Mouse (Mus musculus) heart, adult 11 months (tissue): ENCODE results near the gene Apobec4.
"Not testable (repeated sequence)": the region's sequence is repeated elsewhere in the genome, so short reads cannot be mapped to it uniquely, and the experiment has no call there.

ENCODE experiments used
- DNase-seq: peaks from one replicate; pipeline ENCODE4 v3.0.0; 2022

Gene Apobec4

DNA sequence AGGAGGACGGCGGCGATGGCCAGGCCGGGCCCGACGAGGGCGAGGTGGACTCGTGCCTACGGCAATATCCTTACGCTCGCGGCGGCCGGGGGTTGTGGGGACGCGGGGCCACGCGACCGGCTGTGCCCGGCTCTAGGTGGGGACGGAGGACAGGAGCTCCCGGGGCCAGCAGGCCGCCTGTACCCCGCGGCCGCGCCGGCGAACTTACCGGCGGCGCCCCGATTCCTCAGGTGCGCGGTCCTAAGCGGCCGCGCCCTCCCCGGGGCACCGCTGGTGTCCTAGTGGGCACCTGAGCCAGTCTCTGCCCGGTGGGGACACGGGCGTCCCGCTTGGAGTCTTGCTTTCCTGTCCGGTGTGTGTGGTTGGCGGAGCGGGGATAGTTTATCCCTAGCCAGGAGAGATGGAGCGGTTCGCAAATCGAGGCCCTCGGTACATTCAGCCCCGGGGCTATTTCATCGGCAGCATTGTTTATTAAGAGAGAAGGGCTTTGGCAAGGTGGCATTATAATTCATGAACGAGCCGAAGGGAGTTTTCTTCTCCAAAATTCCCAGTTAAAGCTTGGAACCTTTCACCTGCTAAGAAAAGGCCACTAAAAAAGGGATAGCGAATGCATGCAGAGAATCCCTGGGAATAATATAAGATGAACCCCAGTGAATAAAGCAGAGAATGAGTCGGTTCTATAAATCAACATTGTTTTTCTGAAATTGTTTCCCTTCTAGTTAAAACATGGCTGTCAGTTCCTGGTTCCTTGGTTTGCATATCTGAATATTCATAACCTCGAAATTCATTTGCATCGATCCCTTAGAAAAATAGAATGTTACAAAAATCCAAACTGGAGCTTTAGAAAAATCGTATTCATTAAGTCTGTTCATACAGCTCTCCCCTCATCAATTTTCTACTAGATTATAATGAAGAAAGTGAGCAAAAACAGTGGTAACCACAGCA, 16.7 kb downstream of the Apobec4 start:
- no peak for DNase-seq

DNA sequence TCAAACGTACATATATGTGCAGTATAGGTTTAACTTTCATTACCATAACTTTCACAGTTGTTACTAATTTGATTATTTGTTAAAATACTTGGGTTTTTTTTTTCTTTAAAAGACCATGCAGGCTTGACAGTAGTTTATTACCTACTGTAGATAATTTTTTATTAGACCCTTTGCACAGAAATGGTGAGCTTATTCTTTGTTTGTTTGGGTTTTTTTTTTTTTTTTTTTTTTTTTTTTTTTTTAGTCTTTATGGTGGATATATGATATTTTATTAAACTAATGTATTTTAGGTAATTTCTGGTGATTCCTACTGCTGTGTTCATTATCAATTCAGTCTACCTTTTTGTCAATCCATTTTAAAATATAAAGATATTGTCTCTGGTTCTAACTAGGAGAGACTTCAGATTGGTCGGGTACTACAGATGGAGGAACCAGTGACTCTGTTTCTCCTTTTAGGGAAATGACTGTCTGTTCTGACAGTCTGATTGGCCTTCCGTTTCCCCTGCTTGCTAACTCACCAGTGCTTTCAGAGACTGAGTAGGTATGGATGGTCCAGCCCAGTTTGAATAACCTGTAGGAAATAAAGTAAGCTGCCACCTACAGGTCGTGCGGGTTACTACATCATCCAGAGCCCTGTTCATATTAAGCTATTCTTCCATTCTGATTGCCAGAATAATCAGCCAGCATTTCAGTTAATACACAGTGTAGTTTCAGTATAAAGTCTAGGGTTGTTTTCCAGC, 17.6 kb downstream of the Apobec4 start:
- DNase-seq = peak; percentile 97

DNA sequence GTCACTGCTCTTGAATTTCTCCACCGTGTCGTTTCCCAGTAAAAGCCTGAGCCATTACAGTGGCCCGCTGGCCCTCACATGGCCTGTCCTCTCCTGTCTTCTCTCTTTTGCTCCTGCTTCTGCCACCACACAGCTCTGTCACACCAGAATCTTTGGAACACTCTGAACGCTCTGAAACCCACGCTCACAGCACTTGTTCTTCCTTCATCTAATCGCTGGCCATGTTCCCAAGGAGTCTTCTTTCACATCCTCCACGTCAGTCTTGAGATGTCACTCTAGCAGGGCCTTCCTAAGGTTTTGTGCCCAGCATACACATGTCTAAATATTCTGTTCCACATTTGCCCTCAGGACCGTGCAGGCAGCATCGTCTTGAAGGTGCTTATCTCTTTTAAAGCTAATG, 20.7 kb downstream of the Apobec4 start:
- DNase-seq = no peak

DNA sequence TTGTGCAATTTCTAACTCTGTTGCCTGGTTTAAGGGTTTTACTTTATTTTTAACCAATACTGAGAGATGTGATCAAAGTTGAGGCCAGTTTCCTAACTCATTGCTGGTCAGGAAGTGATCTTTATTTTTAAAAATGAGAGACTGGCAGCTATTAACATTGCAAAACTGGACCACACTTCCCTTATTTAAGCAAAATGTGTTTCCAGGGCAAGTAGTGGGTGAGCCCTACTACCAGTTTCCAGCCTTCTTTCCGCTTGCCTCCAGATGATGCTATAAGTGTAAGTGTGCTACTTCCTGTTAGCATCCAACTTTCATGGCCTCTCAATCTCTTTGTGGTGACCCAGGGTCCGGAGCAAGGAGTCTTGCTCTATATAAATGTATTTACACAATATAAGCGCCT, 24.2 kb downstream of the Apobec4 start:
- not testable (repeated sequence) for DNase-seq

DNA sequence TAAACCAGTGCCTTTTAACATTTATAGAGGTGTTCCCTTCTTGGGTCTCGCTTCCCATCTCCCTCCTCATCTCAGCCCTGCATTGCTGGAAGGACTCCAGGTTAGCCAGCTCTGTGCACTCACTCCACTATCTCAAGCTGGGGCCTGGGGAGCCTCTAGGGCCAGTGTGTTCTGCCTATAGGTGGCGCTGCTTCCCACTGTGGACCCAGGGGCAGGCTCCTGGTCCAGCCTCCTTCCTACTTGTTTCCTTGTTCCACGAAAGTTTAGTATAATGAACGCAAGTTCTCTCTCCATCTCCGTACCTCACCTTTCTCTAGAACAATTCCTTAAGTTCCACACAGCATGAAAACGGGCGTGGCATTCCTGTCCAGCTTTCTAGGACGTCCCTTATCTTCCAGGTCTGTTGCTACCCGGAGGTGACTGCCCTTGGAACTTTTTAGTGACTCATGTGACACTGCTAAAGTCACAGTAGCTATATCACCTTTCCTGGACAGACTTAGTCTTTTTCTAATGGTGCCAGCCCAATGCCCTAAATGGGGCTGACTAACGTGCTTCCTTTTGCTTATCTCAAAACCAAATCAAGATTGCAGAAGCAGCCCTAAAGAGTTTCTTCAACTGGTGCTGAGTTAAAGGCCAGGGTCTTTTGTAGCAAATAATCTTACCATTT, 28.9 kb downstream of the Apobec4 start:
- DNase-seq = peak; percentile 97

DNA sequence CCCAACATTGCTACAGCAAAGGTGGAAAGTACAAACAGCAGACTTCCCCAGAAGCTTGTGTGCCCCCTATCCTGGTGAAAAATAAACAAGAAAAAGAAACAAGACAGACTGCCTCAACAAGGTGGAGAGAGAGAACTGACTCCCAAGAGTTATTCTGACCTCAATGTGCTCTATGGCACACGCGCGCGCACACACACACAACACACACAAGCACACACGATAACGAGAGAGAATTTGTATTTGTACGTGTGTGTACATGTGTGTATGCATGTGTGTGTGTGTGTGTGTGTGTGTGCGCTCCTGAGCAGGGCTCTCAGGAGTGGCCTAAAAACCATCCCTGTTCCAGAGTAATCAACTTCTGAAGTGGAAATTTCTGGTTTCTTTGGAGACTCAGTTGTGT, 34.3 kb downstream of the Apobec4 start:
- DNase-seq = peak; percentile 51

DNA sequence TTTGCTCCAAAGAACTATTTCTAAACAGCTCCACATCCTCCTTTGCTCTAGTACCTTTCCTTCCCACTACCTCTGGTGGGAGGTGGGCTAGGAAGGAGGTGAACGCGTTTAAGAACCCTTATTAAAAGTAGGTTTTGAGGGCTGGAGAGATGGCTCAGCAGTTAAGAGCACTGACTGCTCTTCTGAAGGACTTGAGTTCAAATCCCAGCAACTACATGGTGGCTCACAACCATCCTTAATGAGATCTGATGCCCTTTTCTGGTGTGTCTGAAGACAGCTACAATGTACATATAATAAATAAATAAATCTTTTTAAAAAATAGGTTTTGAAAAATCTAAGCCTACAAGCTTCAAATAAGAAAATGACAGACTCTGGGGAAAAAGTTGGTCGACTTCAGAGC, 35.1 kb downstream of the Apobec4 start:
- peak; percentile 66 for DNase-seq

DNA sequence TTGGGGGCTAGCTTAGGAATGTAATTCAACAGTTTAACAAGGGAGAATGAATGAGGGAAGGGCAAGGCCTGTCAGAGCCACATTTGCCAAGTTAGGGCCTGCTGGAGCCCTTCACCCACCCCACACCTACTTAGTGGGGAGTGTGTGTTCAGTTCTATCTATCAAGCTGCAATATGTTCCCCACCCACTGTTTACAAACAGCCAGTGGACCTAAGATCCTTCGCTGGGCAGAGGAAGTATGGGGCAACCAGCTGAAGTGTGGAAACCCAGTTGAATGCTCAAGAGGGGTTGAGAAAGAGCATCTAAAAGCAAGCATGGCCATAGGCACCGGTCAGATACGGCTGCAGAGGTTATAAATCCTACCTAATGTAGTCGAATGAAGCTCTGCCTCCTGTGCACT, 36.6 kb downstream of the Apobec4 start:
- peak; percentile 76 for DNase-seq

DNA sequence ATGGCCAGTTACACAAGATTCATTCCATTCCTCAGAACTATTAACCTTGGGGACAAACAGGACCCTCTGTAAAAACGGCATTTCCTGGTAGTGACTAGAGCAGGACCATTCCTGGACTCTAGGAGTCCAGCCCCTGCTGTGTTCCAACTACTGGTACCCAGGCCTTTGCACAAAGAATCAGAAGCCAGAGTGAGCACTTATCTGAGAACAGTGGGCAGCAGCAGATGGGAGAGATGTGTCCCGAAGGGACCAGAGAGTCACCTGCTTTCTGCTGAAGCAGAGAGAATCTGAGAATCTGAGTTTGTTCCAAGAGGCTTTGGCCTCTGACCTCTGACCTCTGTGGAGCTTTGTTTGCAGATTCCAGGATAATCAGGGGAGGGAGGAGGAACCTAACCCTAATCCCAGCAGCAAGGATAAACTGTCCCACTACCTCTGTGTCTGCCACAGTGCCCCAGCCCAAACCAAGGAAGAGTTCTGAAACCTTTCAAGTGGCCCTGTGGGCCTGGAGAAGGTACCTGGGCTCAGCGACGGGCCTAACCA, 37.8 kb downstream of the Apobec4 start:
- peak; percentile 76 for DNase-seq

DNA sequence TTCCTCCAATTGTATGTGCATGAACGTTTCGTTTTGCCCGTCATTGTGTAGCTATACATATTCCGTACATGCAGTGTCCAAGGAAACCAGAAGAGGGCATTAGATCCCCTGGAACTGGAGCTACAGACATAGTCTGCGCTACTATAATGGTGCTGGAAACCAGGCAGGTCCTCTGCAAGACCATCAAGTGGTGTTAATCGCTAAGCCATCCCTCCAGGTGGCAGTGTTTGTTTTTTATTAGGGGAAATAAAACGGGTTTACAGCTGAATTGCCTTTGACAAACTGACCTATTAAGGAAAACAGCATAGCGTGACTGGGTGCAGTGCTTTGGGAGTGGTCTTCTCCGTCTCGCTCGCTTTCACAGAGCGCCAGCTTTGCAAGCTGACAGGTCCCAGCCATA, 39.9 kb downstream of the Apobec4 start:
- DNase-seq = no peak

DNA sequence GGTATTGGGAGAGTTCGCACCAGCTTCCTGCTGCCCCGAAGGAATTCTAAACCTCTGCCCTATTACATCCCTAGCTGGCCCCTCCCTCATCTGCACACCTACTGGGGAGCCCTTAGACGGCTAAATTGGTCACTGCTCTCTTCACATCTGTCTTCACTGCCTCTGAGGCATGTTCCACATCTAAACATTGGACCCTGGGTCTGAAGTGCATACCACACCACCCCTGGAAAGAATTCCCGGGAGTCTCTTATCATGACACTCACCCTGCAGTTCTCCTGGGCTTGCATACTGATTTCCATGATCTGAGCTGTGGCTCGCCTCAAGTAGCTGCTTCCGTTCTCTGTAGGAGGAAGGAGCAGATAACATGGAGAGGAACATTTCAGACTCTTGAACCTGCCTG, 40.5 kb downstream of the Apobec4 start:
- no peak for DNase-seq

DNA sequence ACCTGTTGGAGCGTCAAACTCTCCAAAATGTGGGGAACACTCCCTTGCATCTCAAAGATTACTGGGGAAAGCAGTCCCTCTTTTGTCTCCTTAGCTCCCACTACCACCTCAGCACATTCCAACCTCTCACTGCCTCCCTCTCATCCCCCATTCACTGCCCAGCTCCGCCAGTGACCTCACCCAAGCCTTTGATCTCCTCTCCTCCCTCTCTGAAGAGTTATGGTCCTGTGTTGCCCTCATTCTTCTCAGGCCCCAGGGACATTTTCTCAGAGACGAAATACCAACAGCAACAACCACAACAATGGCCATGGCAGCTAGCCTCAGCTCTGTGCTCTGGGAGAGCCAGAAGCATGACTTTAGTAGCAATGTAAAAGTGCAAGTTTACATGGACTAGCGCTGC, 40.9 kb downstream of the Apobec4 start:
- DNase-seq = no peak

DNA sequence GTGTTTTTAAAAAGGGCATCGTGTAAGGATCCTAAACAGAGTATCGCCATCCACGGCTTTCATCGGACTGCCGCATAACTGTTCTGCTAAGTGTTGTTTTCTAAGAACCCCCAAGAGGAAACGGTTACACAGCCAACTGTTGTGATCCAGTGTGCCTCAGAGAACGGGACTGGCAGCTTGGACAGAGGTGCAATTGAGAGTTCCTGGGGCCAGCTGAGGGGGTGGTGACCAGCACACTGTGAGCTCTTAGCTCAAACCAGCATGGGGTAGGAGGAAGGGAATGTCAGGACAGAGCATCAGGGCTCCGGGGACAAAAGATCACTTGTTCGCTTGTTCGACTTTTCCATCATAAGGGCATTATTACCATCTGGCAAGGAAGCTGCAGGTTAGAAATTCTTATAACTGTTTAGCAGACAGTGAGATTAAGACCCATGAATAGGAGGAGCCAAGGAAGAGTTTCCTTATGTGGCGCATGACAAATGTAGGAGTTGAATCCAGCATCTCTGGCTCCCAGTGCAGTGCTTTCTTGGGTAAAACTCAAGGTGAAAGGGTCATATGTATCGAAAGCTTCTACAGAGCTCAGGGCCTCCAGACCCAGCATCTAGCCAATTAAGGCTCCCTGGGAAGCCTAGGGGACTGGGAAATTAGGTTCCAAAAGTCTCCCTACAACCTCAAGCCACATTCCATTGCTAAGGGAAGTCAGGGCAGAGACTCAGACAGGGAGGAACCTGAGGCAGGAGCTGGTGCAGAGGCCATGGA, 42.6 kb downstream of the Apobec4 start:
- DNase-seq = no peak

DNA sequence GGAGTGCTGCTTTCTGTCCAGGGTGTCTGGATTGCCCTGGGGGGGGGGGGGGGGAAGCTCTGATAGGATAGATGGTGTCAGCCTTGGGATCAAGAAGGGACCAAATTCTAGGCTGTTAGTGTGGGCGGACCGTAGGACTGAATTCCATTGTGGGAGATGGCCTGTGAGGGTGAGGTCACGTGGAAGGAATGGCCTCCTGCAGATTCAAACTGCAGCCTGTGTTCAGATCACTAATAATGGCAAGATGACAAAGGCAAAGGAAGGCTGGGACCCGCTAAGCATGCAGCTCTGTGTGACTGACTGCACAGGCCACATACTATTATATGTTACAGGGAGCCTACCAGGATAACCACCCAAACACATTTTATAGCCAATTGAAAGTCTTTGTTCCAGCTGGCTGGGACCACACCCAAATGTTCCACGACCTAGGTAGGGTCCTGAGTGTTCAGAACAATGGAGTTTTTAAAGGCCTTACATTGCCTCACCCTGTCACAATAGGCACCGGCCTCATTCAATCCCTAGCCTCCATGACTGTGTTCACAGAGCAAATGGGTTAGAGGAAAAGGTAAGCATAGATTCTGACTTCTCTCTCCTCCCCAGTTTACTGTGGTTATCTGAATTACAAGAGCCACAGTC, 43.3 kb downstream of the Apobec4 start:
- no peak for DNase-seq

DNA sequence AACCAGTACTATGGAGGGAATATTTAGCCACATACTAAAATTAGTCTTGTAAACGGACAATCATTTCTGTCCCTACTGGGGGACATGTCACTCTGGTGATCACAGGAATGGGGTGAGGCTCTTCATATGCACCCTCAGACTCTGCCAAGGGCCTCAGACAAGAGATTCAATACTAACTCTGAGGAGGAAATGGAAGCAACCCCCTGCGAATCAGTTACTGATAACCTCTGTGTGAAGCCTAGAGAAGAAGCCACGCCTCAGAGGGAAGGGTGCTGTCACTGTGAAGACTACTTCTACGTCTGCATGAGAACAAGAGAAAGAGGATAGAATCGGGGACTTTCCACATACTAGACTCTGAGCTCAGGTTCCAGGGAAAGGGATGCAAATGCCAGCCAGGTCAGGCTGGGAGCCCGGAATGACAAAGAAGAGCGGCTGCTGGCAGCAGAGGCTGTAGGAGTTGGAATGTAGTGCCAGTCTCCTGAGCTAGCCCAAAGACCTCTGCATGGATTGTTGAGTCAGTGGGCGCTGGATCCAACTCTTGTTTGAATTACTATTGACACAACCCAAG, 45.4 kb downstream of the Apobec4 start:
- DNase-seq = no peak

DNA sequence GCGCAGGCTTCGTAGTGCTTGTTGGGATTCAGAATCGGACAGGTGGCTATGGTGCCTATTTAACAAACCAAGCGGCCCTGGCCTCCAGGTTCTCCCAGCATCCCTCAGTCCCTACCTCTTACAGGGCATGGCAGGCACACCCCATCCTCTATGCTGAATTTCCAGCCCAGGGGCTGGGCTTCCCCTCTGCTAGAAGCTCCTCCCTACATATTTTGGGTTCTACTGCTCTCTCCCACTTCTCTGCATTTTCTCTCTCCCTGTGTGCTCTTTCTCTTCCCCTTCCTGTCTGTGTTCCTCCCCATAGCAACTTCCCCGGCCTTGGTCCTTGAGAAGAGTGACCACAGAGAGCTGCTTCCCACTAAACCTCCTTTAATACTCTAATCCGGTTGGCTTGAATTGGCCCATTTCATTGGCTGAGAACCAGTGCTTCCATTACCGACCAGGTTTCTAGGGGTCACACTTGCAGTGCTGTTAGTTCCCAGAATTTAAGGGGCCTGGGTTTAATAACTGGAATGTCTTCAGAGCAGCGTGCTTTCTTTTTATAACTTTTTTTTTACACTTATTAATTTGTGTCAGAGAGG, 46.4 kb downstream of the Apobec4 start:
- peak; percentile 95 for DNase-seq

DNA sequence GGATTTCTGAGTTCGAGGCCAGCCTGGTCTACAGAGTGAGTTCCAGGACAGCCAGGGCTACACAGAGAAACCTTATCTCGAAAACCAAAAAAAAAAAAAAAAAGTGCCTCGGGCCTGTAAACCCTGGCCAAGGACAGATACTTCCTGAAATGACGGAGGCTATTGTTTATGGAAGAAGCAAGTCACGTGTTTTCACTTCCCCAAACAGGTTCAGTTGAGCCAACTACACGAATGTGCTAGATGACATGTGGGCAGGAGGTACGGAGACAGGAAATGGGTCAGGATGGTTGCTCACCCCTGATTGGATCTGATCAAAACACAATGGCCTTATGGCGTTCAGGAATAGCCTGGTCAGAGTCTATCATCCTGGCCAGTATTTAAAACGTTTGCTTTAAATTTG, 47.8 kb downstream of the Apobec4 start:
- DNase-seq = peak; percentile 96

DNA sequence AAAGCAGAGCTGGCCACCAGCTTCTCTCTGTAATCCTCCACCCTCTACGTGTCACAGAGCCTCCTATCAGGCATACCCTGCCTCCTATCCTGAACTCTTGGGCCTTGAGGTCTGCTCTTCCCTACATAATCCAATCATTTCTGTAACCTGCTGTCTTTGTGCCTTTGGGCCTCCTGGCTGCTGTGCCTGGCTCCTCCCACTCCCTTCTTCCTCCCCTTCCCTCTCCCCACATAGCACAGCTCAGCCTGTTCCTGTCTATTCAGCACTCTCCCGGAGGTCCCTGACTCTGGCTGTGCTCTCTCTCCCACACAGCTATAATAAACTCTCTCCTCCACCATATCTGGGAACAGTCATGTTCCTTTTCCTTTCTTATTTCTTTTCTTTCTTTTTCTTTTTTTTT, 49.5 kb downstream of the Apobec4 start, which contains the start of gene Ncf2:
Ncf2 (plus strand) TSS at position 298 of the 400 bp plus-strand sequence.
- peak; percentile 95 for DNase-seq

DNA sequence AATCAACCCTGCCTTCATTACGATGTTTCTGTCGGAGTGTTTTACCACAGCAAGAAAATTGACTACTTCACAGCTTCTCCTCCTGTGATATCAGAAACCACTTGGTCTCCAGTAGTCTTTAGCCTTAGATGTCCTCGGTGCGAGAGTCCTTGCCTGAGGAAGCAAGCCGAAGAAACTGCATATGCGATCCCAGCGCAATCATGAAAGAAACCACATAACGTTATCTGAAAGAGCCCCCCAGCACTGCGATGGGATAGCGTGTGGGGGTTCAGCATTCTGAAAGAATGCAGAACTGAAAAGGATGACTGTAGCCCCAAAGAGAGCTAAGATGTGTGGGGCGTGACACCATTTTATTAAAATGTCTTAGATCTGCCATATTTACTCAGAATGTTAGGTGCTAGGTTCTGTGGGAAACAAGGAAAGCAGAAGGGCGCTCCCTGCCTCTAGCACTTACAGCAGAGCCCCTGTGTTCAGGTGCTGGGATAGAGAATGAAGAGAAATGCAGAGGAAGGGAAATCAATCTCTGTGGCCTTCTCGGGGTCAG, 50.4 kb downstream of the Apobec4 start:
- no peak for DNase-seq

DNA sequence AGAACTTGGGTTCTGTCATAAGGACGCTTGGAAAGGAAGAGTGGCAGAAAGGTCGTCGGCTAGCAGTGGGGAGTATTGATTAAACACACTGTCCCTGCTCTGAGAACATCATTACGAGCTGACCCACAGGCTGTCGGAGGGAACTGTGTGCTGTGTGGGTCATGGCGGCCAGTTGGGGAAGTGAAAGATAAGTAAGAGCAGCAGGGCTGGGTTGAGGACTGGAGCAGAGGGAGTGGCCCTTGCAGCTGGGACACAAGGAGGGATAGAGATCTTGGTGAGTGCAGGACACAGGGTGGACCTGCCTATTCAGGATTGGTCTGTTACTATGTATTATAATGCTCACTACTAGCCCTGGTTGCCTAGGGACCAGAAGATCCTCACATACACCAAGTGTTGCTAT, 54.6 kb downstream of the Apobec4 start:
- peak; percentile 93 for DNase-seq
